Mouse (Mus musculus): Measurements from ENCODE around the gene Bcr. TPM values are rescaled to one million over a fixed set of nuclear protein-coding genes. Genes with fewer than 3 reads are reported as not detected.

Gene Bcr
- polyA plus RNA-seq, 1 experiment from 2014 or later: 7.5 TPM

DNA sequence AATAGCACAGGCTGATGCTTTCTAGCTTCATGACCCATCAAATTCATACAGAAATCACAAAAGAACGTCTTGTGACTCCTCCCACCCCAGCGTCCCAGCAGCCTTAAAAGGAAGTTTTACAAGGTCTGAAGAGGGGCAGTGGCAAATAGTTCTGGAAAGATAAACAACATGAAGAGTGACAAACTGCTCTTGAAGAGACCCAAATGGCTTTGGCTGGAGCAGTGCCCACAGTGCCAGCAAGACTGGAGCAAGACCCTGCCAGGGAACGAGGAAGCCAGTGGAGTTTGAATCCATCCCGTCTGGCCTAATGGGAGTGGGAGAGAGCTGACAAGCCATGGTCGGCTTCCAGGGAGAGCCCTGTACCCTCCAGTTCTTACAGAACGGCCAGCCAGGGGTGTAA, 126.2 kb downstream of the Bcr start:
- H3K9me3 ChIP-seq (replicated peaks): no peaks in the 10 kb centered on the region
- peaks cover 31% of the 10 kb centered on the region for H3K36me3 ChIP-seq
- WGBS: 59% methylated on average over 6 of the region's 6 CpGs
- H3K4me1 ChIP-seq: no peaks in the 10 kb centered on the region
- H3K4me3 ChIP-seq (replicated peaks): no peak overlapping the region
- no peak overlapping the region for H3K9ac ChIP-seq
- H3K27me3 ChIP-seq: no peaks in the 10 kb centered on the region
- H3K27ac ChIP-seq (replicated peaks): no peak overlapping the region
- no peak for ATAC-seq (ENCODE audit: insufficient number of reproducible peaks, low FRiP score, low TSS enrichment, low read depth)
- H3K4me2 ChIP-seq (replicated peaks): no peak overlapping the region

DNA sequence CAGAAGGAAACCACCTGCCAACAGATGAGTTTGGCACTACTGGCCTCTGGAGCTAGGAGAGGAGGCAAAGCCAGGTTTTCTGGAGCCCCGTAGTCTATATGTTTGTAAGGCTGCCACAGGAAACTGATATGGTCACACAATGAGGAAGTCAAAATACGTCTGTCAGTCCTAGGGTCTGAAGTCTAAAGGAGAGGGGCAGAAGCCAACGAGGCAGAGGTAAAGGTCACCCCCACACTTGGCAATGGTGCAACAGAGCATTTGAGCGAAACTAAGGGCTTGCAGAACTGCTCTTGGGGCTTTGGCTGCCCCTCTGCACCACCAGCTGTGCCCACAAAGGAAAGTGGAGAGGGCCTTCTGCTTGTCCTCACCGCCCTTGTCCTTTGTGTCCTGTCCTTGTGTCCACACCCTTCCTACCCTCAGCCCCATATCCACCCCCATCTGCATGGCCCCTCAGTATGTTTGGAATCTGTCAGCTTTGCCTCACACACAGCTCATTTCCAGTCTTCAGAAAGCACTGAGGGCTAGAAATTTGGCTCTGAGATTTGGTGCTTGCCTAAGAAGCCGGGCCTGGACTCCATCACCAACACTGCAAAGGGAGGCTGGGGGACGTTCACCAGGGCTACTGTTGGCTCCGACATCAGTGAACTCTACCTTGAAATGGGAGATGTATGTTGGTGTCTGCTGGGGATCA, 127.1 kb downstream of the Bcr start:
- no peaks in the 10 kb centered on the region for H3K9me3 ChIP-seq (replicated peaks)
- no peak overlapping the region for H3K4me2 ChIP-seq (replicated peaks)
- no peak overlapping the region for H3K4me3 ChIP-seq (replicated peaks)
- no peak overlapping the region for H3K27ac ChIP-seq (replicated peaks)
- H3K9ac ChIP-seq: no peak overlapping the region
- ATAC-seq (ENCODE audit: insufficient number of reproducible peaks, low FRiP score, low TSS enrichment, low read depth): no peak
- no peaks in the 10 kb centered on the region for H3K27me3 ChIP-seq
- 73% methylated on average over 8 of the region's 8 CpGs for WGBS
- no peaks in the 10 kb centered on the region for H3K4me1 ChIP-seq
- H3K36me3 ChIP-seq: peaks cover 25% of the 10 kb centered on the region; the same call in 1 of the 2 replicates

DNA sequence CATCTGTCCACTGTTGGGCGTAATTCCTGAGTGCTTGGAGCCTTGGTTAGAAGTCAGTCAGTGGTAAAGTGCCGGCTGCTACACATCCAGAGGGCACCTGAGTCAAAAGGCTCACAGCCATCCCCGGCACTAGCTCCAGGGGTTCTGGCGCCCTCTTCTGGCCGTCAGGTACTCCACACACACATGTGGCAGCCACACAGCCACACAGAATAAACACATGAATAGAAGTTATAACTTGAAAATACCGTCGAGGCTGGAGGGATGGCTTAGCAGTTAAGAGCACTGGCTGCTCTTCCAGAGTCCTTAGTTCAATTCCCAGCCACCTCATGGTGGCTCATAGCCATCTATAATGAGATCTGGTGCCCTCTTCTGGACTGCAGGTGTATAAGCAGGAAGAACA, 131.3 kb downstream of the Bcr start:
- H3K27ac ChIP-seq (replicated peaks): no peak overlapping the region
- ATAC-seq (ENCODE audit: insufficient number of reproducible peaks, low FRiP score, low TSS enrichment, low read depth): no peak

DNA sequence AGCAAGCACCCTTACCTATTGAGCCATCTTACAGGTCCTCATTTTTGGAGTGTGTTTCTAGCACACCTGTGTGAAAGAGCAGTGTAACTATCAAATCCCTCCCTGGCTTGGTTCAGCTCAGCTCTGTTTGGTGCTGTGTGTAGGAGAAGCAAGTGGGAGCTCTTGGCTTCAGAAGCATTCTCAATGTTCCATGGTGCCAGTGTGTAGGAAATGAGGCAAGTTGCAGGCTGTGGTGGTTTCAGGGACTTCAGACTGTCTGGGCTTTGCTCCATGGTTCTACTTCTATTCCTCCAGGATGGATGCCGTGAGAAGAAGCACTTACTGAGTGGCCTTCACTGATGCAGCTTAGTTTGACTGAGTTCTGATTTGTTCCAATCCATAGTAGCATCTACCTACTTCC, 137.4 kb downstream of the Bcr start:
- Histone ChIP-seq H3K4me3 (replicated peaks) (no peak overlapping the region), H3K4me2 (replicated peaks) (no peak overlapping the region), H3K4me1 (no peaks in the 10 kb centered on the region), H3K36me3 (no peaks in the 10 kb centered on the region), H3K27me3 (no peaks in the 10 kb centered on the region), H3K9me3 (replicated peaks) (peaks cover 2% of the 10 kb centered on the region; the same call in 1 of the 2 replicates), H3K27ac (replicated peaks) (no peak overlapping the region), H3K9ac (no peak overlapping the region)
- no peak for ATAC-seq (ENCODE audit: insufficient number of reproducible peaks, low FRiP score, low TSS enrichment, low read depth)
- 89% methylated on average over 1 of the region's 1 CpGs for WGBS

More for the DNA sequence above, 131.3 kb downstream of the Bcr start:
- Histone ChIP-seq H3K27me3 (no peaks in the 10 kb centered on the region), H3K36me3 (no peaks in the 10 kb centered on the region), H3K4me3 (replicated peaks) (no peak overlapping the region), H3K9me3 (replicated peaks) (peaks cover 4% of the 10 kb centered on the region; the same call in 1 of the 2 replicates), H3K4me1 (no peaks in the 10 kb centered on the region), H3K4me2 (replicated peaks) (no peak overlapping the region), H3K9ac (no peak overlapping the region)
- WGBS: 46% methylated on average over 7 of the region's 7 CpGs

DNA sequence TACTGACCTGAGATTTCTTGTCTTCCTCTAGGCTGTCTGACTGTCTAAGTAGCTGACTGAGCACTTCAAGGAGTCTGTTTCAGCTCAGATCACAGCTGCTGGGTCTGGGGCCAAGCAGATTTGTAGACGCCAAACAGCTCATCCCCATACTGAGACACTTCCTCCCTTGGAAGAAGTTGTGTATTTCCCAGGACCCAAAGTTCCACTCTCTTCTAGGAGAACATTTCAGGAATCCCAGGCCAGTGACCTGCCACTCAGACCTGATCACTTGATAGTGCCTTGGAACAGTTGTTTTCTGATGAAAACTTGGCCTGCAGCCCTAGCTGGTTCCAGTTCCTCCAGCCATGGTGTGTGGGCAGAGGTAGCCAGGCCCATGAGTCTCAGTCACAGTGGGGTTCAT, 140.3 kb downstream of the Bcr start:
- no peak overlapping the region for H3K27ac ChIP-seq (replicated peaks)
- no peaks in the 10 kb centered on the region for H3K27me3 ChIP-seq
- H3K9ac ChIP-seq: no peak overlapping the region
- H3K4me1 ChIP-seq: no peaks in the 10 kb centered on the region
- no peak for ATAC-seq (ENCODE audit: insufficient number of reproducible peaks, low FRiP score, low TSS enrichment, low read depth)
- no peak overlapping the region for H3K4me2 ChIP-seq (replicated peaks)
- H3K36me3 ChIP-seq: no peaks in the 10 kb centered on the region
- H3K9me3 ChIP-seq (replicated peaks): no peaks in the 10 kb centered on the region
- no peak overlapping the region for H3K4me3 ChIP-seq (replicated peaks)
- 84% methylated on average over 1 of the region's 1 CpGs for WGBS

DNA sequence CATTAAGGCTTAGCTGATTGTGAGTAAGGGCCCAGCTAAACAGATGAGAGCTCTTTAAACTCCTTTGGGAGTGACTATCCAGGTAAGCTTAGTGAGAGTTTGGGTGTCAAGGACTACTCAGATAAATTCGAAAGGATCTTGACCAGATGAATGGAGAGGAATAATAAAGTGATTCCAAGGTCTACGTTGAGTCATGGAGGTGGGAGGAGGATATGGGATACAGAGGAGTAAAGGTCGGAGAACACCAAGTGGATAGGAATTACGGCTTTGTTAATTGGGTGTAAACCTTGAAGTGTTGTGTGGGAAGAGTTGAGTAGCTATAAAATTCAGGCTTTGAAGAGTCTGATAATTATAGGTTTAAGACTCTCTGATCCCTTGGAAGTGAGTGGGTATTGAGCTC, 145.8 kb downstream of the Bcr start:
- Histone ChIP-seq H3K27ac (replicated peaks) (no peak overlapping the region), H3K9me3 (replicated peaks) (no peaks in the 10 kb centered on the region), H3K27me3 (no peaks in the 10 kb centered on the region), H3K36me3 (no peaks in the 10 kb centered on the region), H3K4me2 (replicated peaks) (no peak overlapping the region), H3K4me3 (replicated peaks) (no peak overlapping the region), H3K4me1 (no peaks in the 10 kb centered on the region), H3K9ac (no peak overlapping the region)
- no peak for ATAC-seq (ENCODE audit: insufficient number of reproducible peaks, low FRiP score, low TSS enrichment, low read depth)
- 80% methylated on average over 4 of the region's 4 CpGs for WGBS

DNA sequence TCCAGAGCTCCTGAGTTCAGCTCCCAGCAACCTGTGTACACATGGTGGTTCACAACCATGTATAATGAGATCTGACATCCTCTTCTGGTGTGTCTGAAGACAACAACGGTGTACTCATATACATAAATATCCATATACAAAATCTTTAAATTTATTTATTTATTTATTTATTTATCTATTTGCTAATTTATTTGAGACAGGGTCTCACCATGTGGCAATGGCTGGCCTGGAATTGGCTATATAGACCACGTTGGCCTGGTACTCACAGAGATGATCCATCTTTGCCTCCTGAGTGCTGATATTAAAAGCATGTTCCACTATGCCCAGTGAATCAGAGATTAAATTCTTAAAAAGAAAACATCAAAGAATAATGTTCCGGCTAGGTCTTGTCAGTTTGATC, 150.4 kb downstream of the Bcr start:
- no peak overlapping the region for H3K4me3 ChIP-seq (replicated peaks)
- no peak for ATAC-seq (ENCODE audit: insufficient number of reproducible peaks, low FRiP score, low TSS enrichment, low read depth)
- H3K27me3 ChIP-seq: no peaks in the 10 kb centered on the region
- H3K9me3 ChIP-seq (replicated peaks): no peaks in the 10 kb centered on the region
- H3K9ac ChIP-seq: no peak overlapping the region
- H3K4me2 ChIP-seq (replicated peaks): no peak overlapping the region
- 90% methylated on average over 3 of the region's 3 CpGs for WGBS
- peaks cover 6% of the 10 kb centered on the region for H3K4me1 ChIP-seq
- H3K27ac ChIP-seq (replicated peaks): no peak overlapping the region
- H3K36me3 ChIP-seq: no peaks in the 10 kb centered on the region

DNA sequence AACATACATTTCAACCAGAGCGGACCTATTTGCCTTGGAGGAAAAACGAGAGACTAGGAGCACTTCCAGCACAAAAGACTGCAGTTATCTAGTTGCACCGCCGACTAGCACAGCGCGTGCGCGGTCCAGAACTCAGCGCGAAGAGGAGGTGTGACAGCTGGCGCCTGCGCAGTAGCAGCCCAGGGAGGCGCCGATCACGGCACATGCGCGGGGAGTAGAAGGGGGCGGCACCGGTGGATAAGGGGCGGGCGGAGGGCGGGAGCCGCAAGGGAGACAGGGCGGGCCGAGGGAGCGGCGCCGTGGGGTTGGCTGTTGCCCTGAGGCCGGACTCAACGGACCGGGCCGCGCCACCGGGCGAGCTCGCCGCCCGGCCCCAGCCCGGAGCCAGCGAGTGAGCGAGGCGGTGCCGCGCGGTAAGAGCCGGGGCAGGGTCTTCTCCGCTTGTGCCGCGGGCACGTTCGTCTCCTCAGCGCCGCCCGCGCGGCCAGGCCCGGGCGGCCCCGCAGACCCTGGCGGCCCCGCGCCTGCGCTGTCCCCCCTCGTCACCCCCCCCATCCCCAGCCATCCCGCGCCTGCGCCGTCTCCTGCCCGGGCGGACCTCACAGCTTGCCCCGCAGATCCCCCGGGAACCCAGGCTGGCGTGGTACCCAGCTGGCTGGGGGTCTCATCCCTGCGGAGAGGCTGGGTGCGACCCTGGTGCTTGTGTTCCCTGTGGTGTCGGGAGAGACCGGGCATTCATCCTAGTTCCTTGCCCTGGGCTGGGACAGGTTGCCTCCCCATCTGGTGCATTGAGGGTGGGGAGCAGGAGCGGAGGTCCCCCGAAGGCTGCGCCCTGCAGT, 151.6 kb downstream of the Bcr start, which contains the start of gene Specc1l:
Specc1l (plus strand) TSS at position 267 of the 839 bp plus-strand sequence.
- Histone ChIP-seq H3K4me2 (replicated peaks) (peak within 1 kb of the TSS; percentile 56), H3K9ac (peak within 1 kb of the TSS; percentile 50), H3K4me3 (replicated peaks) (peak within 1 kb of the TSS; percentile 58), H3K4me1 (peaks cover 6% of the 10 kb centered on the region), H3K9me3 (replicated peaks) (no peaks in the 10 kb centered on the region), H3K27ac (replicated peaks) (peak within 1 kb of the TSS; percentile 99), H3K27me3 (no peaks in the 10 kb centered on the region), H3K36me3 (no peaks in the 10 kb centered on the region)
- ATAC-seq (ENCODE audit: insufficient number of reproducible peaks, low FRiP score, low TSS enrichment, low read depth): peak; percentile 99
- WGBS: under 1% methylated on average over 74 of the region's 80 CpGs

DNA sequence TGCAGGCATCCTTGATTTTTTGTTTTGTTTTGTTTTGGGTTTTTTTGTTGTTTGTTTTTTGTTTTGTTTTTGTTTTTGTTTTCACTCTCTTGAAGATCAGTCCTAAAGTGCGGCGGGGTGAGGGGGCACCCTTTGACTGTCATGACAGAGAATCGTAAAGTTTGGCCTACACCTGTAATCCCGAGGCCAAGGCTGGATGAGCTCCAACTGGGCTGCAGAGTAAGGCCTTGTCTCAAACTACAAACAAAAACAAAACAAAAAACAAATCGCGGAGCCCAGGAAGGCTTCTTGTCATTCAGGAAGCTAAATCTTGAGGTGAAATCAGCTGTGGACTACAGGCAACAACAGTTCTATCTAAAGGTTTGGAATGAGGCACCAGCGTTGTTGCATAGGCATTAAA, 152.6 kb downstream of the Bcr start:
- H3K27ac ChIP-seq (replicated peaks): no peak overlapping the region
- H3K36me3 ChIP-seq: no peaks in the 10 kb centered on the region
- H3K9me3 ChIP-seq (replicated peaks): no peaks in the 10 kb centered on the region
- H3K9ac ChIP-seq: peak overlapping the region; percentile 50; the same call in 1 of the 2 replicates
- no peak for ATAC-seq (ENCODE audit: insufficient number of reproducible peaks, low FRiP score, low TSS enrichment, low read depth)
- peaks cover 6% of the 10 kb centered on the region for H3K4me1 ChIP-seq
- no peaks in the 10 kb centered on the region for H3K27me3 ChIP-seq
- peak overlapping the region; percentile 56 for H3K4me2 ChIP-seq (replicated peaks)
- H3K4me3 ChIP-seq (replicated peaks): peak overlapping the region; percentile 58
- WGBS: 48% methylated on average over 7 of the region's 7 CpGs

DNA sequence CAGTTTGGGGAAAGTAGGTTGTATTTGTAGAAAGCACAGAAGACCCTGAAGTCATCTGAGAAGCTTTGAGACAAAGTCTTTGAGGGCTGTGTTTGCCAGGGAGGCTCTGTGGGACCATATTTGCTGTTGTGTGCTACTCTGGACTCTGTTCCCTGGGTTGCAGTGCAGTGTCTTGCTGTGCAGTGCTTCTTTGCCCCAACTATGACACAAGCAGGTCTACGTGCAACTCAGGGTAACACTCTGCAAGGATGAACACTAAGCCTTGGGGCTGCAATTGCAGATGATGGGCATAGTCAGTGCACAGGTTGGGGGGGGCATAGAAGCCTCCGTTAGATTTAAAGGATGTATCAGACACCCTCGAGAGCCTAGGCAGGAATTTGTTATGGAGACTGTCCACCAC, 160.3 kb downstream of the Bcr start:
- H3K4me3 ChIP-seq (replicated peaks): no peak overlapping the region
- no peak overlapping the region for H3K9ac ChIP-seq
- no peaks in the 10 kb centered on the region for H3K9me3 ChIP-seq (replicated peaks)
- no peak overlapping the region for H3K4me2 ChIP-seq (replicated peaks)
- H3K4me1 ChIP-seq: peaks cover 15% of the 10 kb centered on the region
- no peak overlapping the region for H3K27ac ChIP-seq (replicated peaks)
- no peaks in the 10 kb centered on the region for H3K36me3 ChIP-seq
- no peaks in the 10 kb centered on the region for H3K27me3 ChIP-seq
- 84% methylated on average over 3 of the region's 3 CpGs for WGBS
- no peak for ATAC-seq (ENCODE audit: insufficient number of reproducible peaks, low FRiP score, low TSS enrichment, low read depth)

DNA sequence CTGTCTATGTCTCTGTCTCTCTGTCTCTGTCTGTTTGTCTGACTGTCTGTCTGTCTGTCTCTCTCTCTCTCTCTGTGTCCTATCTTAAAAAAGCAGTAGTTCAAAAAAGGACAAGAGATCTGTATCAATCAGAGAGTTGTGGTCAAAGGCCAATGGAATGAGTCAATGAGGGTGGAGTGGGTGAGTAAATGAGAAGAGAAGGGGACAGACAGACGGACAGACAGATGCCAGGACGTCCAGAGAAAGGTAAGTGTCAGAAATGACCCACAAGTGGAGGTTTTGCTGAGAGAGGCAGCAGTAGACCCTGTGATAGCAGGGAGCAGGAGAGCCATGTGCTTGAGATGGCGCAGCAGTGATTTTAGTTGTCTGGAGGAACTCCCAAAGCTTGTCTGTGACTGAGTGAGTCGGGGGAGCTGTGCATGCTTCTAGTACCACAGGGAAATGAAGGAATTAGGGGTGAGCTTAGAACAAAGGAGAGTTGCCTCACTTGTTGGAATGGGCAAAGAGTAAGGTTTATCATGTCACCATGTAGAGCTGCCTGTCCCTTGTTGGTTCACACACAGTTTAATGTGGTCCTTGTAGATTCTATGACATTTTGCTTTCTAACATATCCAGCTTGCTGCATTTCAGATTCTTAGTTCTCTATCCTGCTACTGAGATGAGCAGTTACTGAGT, 161.7 kb downstream of the Bcr start:
- no peak overlapping the region for H3K4me2 ChIP-seq (replicated peaks)
- H3K4me3 ChIP-seq (replicated peaks): no peak overlapping the region
- ATAC-seq (ENCODE audit: insufficient number of reproducible peaks, low FRiP score, low TSS enrichment, low read depth): no peak
- 0 out of 2 replicates have a peak overlapping the region, but pooled peaks have one; percentile 28 for H3K27ac ChIP-seq (replicated peaks)
- H3K27me3 ChIP-seq: no peaks in the 10 kb centered on the region
- 58% methylated on average over 4 of the region's 4 CpGs for WGBS
- no peaks in the 10 kb centered on the region for H3K9me3 ChIP-seq (replicated peaks)
- no peaks in the 10 kb centered on the region for H3K36me3 ChIP-seq
- peaks cover 15% of the 10 kb centered on the region for H3K4me1 ChIP-seq
- H3K9ac ChIP-seq: no peak overlapping the region
